Mouse (Mus musculus) gastrocnemius, postnatal 14 days (tissue): Measurements from ENCODE around the gene Zyg11a. TPM values are rescaled to one million over a fixed set of nuclear protein-coding genes. Genes with fewer than 3 reads are reported as not detected.

Source experiments
- DNase-seq: peaks from one replicate; pipeline ENCODE4 v3.0.0; 2021; ENCODE audit warnings: mixed read lengths
- intact Hi-C: fragments of 180-260 bp; cut with DNase I; formaldehyde crosslinking; loops from one replicate; pipeline ENCODE4 v1.15.1; 2025; ENCODE audit warnings: low total_unique reads
- long read RNA-seq, 2 experiments: library from polyadenylated mRNA; stranded (forward); transcript quantifications; one replicate each; pipeline ENCODE4 v2.0.0; 2021
- total RNA-seq, 2 experiments: library from RNA; stranded (reverse); gene quantifications; 2 replicates each; pipeline ENCODE4 v1.2.3; 2021

Gene Zyg11a
- total RNA-seq = under 1 TPM; 0.37 to 0.66 TPM
- long read RNA-seq, experiment 1 = 0 reads
- long read RNA-seq, experiment 2 = 0 reads

DNA sequence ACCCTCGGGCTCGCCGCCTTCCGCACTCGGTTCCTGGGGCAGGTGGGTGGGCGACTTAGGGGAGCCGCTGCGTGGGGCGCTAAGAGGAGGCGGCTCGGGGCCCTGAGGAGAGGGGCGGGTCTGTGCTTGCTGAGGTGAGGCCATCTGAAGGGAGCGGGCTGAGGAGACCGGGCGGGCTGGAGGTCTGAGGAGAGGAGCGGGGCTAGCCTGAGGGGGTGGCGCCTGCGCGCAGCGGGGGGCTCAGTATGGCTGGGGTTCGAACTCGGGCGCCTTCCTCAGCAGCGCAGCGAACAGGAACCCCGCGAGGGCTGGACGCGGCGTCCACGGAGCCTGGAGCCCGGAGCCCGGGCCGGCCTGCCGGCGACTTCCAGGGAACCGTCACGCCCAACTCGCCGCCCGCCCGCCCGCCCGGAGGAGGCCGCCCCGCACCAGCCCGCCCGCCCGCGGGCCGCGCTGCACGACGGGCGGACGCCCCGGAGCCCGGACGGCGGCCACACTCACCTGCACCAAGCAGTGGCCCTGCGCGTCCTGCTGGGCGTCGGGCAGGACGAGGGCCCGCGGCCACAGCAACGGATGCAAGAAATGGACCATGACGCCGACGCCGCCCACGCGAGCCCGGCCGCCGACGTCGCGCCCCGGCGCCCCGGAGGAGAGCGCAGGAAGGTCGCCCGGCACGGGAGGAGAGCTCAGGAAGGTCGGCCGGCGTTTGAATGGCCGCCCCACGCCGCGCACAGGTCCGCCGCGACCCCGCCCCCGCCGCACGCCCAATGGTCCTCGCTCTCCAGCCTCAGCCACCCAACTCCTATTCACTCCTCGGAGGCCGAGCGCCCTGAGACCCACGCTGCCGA, at the start of gene Zyg11a:
TSS of gene Zyg11a (minus strand) at position 717 of the 848 bp plus-strand sequence.
- intact Hi-C loops = no loop called here
- DNase-seq = no peak

DNA sequence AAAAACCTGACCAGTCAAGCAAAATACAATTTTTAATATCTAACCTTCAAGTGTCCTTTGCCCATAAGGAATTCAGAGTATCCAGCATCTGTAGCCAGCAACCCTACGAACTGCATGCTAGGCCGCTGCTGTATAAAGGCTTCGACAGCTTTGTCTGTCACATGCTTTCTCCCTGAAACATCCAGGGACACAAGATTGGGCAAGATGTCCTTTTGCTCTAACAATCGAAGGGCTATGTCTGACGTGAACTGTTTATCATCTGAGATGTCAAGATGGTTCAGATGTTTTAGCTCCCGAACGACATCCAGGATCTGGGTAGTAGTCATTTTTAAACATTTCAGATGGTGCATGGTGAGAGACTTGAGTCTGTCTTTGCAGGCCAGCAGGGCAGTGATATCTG, 47.9 kb upstream of the Zyg11a start:
- DNase-seq = no peak
- intact Hi-C loops = loop anchor here (10.0 kb wide), 1 partner anchor 49 kb away; no protein-coding TSS in a partner anchor

DNA sequence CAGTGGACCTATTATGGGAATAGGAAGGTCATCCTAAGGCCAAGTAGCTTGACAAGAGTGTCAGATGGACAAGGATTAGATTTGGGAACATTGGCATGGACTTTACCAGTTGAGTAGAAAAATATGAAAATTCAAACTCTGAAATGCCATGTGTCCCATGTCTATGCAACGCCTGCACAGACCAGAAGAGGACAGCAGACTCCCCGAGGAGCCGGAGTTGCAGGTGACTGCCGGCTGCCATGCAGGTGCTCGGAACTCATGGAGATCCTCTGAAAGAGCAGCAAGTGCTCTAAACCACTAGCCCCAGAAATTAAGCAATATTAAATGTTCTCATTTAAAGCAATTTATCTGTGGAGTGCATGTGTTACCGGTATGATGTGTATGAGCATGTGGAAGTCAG, 35.5 kb upstream of the Zyg11a start:
- no peak for DNase-seq
- intact Hi-C loops = no loop called here

DNA sequence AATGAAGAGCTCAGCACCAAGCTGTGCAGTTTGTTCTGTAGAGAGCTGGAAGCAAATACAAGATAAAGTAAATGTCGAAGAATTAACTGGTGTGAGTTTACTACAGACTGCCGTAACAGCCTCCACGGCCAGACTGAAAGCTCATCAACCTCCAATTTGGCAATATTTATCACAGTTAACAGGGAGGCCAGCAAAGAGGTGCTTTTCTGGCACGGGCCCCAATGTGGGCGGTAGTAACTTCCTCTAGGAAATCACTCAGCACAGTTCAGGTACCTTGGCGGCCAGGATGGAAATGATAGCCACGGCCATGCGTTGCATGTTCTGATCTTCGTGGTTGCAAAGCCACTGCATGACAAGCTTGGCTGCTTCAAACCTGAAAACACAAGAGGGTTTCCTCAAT, 32.7 kb upstream of the Zyg11a start:
- DNase-seq = no peak
- intact Hi-C loops = no loop called here

DNA sequence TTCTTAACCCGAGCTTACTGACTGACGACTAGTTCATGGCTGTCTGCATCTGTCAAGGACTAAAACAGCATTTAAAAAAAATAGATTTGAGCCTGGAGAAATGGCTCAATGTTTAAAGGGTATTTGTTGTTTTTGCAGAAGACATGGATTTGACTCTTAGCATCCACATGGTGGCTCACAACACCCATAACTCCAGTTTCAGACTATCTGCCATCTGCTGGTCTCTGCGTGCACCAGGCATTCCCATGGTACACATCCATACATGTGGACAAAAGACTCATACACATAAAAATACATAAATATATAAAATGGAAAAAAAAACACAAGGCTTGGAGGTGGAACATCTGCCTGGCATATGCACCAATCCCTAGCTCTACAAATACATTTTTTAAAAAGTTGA, 31.5 kb upstream of the Zyg11a start:
- intact Hi-C loops = no loop called here
- DNase-seq = no peak

DNA sequence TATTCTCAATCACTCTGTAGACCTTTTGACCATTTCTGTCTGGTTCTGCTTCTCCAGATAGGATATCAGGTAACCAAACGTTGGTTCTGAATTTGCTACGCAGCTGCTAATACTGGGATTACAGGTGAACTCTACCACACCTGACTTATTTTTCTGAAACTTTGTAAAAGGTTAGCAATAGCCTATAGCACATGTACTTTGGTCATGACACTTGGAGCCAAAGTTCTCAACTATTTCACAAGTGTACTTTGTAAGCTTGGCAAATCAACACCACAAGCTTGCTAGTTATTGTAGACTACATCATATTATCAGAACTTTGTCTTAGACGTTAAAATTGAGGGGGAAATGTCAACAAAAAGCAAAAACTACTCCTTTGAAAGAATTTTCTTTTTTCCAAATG, 15.8 kb upstream of the Zyg11a start:
- DNase-seq = no peak
- intact Hi-C loops = no loop called here

DNA sequence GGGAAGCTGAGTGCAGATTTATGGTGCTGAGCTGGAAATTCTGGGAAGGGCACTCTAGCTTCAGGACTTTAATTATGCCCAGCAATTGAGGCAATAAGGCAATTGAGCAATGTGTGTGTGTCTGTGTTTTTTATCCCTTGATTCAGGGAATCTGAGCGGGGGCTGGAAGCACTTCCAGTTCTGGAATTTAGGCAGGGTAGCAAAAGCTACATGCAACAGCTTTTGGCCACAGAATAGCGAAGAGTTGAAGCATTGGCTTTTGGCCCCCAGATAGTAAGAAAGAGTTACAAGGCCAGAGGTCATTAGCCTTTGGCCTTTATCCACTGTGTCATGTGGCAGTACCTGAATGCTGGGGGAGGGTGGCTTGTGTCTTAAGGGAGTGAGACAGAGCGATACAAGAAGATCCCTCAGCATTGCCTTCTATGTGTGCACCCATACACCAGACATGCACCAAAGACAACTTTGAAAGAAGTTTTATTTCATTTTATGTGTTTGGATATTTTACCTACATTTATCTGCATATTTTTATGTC, 7.6 kb upstream of the Zyg11a start:
- DNase-seq = no peak
- intact Hi-C loops = no loop called here

DNA sequence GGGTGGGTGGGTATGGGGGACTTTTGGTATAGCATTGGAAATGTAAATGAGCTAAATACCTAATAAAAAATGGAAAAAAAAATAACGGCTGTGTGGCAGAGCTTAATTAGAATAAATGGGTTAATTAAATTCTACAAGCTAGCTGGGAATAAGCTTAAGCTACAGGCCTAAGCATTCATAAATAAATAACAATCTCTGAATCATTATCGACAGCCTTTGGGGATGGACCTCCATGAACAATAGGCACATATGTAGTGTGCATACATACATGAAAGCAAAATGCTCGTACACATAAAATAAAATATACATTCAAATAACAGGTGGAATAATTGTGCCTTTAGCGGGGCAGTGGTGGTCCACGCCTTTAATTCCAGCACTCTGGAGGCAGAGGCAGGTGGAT, 4.7 kb upstream of the Zyg11a start:
- intact Hi-C loops = no loop called here
- no peak for DNase-seq

DNA sequence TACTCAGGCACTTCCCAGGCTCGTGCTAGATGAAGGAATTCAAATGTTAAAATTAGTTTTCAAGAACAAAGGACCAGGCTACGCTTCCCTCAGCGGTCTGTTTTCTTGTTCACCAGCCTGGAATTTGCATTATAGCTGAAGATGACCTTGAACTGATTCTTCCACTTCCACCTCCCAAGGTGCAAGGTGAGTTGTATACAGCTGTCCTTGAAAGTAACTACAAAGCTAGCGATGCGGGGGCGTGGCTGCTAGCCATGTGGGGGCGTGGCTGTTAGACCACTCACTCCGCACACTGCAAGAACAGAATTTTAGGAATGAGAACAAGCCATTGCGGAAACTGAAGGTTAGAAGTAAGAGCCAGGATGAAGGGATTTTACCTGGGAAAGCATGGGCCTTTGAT, 1.2 kb upstream of the Zyg11a start:
- intact Hi-C loops = no loop called here
- no peak for DNase-seq

DNA sequence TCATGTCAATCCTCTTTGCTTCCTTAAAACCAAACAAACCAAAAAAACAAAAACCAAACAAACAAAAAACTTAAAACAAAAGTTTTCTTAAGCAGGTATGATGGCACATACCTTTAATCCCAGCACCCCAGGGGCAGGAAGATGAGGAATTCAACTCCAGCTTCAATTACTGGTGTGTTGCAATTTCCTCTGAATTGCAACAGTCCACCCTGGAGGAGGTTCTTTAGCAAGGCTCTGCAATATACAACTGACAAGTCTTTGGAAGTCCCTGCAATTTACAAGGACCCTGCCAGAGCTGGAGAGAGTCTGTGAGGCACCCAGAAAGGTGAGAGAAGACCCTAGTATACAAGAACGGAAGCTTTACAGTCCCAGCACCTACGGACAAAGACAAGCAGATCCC, 4.8 kb downstream of the Zyg11a start:
- no peak for DNase-seq

DNA sequence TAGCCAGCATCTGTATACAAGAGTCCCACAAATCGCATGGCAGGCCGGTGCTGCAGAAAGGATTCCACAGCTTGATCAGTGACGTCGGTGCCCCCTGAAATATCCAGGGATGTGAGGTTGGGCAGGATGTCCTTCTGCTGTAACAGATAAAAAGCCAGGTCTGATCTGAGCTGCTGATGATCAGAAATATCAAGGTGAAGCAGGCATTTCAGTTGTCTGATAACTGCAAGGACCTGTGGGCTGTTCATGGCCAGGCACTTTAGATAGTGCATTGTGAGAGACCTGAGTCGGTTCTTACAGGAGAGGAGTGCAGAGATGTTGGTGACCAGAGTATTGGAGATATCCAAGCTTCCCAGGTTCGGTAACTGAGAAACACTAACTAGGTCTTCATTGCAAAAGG, 13.2 kb downstream of the Zyg11a start:
- DNase-seq = no peak
- intact Hi-C loops = no loop called here

More for the DNA sequence above, 4.8 kb downstream of the Zyg11a start:
- intact Hi-C loops = no loop called here

DNA sequence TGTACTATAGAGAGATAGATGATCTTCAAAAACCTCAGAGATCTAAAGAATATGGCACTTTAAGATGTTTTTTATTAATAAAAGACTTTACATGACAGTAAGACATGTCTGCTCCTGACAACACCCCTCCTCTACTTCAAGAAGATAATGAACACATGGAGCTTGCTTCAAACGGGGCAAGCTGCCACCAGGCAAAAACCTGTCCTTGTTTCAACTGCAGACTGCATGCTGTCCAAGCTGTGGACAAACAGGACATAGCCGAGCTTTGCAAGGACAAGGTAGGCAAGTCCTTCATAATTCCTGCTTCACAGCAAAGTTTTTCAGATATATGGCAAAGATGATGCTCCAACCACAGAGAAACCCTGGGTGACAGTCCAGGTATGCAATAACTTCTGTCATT, 18.6 kb downstream of the Zyg11a start:
- intact Hi-C loops = no loop called here
- no peak for DNase-seq

DNA sequence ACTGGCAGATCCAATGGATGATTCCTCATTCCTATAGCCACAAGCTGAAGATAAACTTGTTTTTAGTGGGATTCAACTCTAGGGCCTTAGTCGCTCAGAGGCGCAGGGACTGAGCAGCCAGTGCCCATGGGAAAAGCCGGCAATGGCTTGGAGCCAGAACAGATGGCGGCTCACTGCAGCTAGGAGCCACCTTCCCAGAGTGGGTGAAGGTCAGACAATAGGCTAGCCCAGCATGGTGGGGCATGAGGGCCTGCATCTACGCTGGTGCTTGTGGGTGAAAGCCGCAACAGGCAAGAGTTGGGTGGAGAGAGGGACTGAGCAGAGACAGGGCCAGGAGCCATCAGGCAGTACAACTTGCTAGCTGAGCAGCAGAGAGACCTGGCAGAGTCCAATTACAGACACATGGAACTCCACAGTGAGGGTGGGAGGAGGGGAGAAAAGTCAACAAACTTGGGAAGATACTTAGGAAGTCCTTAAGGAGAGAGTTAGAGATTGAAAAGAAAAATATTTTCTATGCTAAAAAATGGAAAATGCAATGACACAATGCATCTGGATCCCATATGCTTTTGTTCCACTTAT, 21.5 kb downstream of the Zyg11a start:
- DNase-seq = peak; percentile 16
- intact Hi-C loops = no loop called here

DNA sequence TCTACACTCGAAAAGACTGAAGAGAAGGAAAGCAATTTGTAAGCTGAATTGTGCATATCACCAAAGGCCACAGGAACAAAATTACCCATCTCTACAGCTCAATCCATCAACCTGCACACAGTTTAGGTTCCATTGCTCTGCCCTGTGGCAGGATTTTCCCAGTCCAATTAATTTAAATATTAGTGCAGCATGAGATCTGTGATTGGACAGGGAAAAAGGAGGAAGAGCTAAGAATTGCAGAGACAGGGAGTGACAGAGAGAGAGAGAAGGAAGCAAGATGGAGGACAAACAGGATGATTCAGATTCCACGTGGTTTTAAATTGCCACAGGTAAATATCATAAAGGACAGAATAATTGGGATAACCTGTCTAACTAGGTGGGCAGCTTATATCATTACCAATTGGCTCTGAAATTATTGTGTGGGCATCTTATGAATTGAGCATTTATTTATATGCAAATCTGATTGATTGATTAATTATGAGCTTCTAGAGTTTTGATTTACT, 25.0 kb downstream of the Zyg11a start:
- DNase-seq = no peak
- intact Hi-C loops = no loop called here

DNA sequence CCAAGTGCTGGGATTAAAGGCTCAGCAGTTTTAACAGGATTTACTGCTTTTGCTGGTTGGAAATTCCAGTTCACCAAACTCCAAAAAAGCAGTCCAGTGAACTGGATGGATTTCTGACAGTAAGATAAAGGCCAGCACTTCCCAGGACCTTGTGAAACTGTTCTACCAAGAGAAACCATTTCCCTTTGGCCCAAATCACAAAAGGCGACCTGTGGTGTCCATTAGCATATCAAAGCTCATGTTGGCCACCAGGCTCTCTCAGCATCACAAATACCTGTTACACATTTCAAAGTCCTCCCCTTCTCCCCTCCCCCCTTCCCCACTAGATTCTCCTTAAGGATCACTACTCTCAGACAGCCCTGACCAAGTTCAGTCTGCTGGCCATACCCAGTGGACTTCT, 35.6 kb downstream of the Zyg11a start:
- DNase-seq = no peak
- intact Hi-C loops = no loop called here

DNA sequence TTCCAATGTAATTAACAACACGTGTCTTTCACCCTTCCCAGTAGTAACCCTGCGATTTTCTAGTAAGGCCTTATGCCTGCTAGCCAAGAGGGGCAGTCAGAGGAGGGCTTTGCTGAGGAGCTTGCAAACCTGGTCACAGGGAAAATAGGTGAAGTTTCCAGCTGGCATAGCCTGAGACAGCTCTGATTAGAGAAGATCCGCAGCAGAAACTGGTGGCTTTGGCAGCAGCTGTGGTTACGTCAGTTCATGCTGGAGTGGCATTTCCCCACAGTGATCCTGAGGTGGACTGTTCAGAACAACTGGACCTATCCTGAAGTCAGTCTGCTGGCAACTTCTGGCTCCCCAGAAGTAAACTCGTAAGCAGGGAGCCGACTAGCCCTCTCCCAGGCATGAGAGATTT, 49.8 kb downstream of the Zyg11a start:
- DNase-seq = no peak
- intact Hi-C loops = no loop called here

DNA sequence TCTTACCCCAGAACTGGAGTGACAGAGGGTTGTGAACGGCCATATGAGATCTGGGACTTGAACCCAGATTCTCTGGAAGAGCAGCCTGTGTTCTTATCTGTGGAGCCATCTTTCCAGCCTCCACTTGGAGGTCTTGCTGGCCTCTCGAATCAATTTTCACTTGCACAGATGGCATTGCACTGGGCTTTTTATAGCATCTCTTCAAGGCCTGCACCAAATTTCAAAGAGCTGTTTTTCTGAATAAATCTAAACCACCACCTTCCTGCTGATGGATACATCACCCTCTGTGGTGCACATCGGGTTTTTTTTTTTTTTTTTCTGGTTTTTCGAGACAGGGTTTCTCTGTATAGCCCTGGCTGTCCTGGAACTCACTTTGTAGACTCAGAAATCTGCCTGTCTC, 51.0 kb downstream of the Zyg11a start:
- intact Hi-C loops = no loop called here
- DNase-seq = no peak

DNA sequence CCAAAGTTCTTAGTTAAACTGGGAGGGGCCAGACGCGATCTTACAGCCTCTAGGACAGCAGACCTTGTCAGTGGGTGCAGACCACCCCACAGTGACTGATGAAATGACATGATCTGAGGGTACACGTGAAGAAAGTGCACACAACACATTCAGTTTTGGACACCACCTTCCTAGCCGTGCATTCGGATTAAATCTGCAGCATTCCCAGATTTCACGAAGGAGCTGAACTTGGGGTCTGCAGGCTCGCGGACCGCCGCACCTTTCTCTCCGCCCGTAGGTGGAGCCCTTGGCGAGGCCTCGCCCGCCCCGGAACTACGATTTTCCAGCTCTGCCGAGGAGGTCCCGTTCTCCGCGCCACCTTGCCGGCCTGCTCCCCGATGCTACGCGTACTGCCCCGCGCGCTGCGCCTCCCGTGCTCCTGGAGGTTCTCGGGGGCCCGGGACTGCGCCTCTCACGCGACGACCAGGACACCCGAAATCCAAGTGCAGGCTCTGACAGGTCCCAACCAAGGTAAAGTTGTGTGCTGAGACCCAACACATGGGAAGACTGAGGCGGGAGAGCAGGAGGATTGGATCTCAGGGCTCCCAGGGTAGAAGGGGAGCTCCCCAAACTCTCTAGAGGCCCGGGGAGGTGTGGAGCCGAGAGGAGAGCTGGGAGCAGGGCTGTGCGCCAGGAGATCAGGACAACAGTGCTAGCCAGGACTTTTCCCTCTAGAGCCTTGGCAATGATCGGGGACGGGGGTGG, 52.5 kb downstream of the Zyg11a start, which contains the start of gene Echdc2:
TSS of gene Echdc2 (plus strand) at position 286 of the 744 bp plus-strand sequence.
- intact Hi-C loops = no loop called here
- DNase-seq = peak; percentile 32

DNA sequence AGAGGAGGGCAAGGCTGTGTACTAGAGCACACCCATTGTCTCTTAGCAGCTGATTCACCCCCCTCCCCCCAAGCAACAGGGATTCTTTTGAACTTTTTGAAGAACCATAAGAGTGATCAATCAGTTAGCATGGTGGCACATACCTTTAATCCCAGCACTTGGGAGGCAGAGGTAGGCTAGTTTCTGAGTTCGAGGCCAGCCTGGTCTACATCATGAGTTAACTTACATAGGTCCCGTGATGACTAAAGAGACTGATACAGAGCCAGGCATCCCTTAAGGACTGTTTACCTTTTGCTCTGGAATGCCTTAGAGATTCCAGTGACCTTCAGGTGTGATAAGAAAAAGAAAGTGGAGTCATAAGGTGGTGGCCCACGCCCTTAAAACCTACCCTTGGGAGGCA, 54.6 kb downstream of the Zyg11a start:
- no peak for DNase-seq
- intact Hi-C loops = no loop called here

DNA sequence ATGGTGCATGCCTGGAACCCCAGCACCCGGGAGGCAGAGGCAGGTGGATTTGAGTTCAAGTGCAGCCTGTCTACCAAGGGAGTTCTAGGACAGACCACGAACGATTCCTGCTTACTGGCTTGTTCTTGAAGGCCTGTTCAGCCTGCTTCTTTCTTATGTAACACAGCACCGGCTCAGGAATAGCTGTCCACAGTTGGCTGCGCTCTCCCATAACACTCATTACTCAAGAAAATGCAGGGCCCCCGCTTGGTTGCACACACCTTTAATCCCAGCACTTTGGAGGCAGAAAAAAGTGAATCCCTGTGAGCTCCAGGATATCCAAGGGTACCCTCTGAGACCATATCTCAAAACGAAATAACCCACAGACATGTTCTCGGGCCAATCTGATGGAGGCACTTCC, 55.9 kb downstream of the Zyg11a start:
- no peak for DNase-seq
- intact Hi-C loops = no loop called here
